Mouse (Mus musculus) adrenal gland, postnatal 4 days (tissue): Measurements from ENCODE around the gene Arrb1. TPM values are rescaled to one million over a fixed set of nuclear protein-coding genes. Genes with fewer than 3 reads are reported as not detected.
A peak's percentile ranks its signal among the peaks of the same experiment; 100 is the strongest.
"Not testable (repeated sequence)": the region's sequence is repeated elsewhere in the genome, so short reads cannot be mapped to it uniquely, and the experiment has no call there.

Experiments used
- DNase-seq, 2 experiments: peaks; one replicate each; pipeline ENCODE4 v3.0.0; 2021 to 2022; ENCODE audit warnings: low spot score in 2 of 2, mixed read lengths in 2 of 2
- long read RNA-seq, 2 experiments: library from polyadenylated mRNA; stranded (forward); transcript quantifications; one replicate each; pipeline ENCODE4 v2.0.0; 2021
- total RNA-seq, 2 experiments: library from RNA; stranded (reverse); gene quantifications; 2 replicates each; pipeline ENCODE4 v1.2.3; 2021

Gene Arrb1
- total RNA-seq = 10 to 100 TPM; 74.9 to 76.9 TPM
- long read RNA-seq, experiment 1, partial matches to known transcripts = 0 of 8 reads
- long read RNA-seq, experiment 1, other reads (novel, unspliced or antisense) = 8 of 8 reads
- long read RNA-seq, experiment 2, partial matches to known transcripts = 1 of 28 reads
- long read RNA-seq, experiment 2, other reads (novel, unspliced or antisense) = 26 of 28 reads

DNA sequence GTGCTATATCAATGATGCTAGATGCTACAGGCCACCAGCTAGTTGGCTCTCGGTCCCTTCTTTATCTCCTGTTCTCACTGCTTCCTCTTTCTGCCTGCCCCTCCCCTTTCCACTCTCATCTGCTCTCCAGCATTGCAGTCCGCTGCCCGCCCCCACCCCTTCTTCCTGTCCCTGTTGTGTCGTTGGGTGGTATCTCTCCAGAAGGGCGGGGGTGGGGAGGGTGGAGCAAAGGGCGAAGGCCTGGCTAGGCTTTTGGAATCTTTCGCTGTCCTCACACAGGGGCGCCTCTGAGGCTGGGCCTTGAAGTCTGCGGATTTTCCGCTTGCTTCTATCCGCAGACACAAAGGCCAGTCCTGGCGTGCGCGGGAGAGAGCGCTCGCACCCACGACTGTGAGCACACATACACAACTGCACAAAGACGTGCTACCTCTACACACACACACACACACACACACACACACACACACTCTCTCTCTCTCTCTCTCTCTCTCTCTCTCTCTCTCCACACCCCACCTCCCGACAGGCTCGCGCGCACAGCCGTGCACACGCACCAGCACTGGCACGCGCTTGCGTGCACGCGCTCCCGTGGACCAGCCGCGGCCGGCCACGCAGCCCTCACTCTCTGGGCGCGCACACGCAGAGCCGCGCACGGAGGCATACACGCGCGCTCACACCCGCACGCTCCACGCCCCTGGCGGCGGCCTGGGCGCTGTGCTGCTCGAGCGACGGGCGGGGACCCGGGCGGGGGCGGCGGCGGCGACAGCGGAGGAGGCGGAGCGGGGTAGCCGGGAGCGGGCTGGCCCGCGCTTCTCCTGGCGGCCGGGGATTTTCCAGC lies at the start of gene Arrb1:
TSS of gene Arrb1 (plus strand) at position 566 of the 835 bp plus-strand sequence.
- DNase-seq = peak; percentile 55 to 61

DNA sequence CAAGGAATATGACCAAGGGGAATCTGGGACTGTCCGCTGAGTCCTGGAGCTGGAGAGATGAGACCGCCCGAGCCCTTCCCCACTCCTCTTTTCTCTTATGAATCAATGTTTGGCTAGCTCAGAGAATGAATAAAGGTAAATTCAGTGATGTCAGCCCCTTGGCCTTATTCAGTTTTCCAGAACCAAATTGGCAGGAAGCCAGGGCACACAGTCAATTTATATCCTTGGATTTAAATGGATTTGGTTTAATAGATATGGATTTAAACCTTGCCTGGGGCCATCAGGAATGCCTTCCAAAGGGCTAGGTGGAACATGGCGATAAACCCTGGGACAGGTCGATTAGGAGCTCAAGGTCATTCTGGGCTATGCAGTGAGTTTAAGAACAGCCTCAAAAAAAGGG lies 45.6 kb upstream of the Arrb1 start:
- DNase-seq = no peak

DNA sequence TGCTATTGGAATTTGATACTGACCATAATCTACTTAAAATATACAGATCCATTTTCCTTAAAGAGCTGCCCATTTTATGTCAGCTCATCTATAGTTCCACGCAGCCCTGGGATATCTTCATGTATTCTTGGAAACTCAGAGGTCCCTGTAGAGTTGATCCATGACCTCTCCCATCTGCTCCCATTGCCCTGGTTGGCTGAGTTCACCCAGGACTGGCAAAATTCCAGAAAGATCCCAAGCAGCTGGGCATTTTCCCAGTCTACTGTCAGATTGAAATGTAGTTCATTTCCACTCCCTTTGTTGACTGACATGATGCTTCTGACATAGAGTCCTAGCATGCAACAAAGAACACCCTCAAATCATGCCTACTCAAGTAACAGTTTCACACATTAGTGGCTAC lies 36.1 kb upstream of the Arrb1 start:
- DNase-seq = no peak

DNA sequence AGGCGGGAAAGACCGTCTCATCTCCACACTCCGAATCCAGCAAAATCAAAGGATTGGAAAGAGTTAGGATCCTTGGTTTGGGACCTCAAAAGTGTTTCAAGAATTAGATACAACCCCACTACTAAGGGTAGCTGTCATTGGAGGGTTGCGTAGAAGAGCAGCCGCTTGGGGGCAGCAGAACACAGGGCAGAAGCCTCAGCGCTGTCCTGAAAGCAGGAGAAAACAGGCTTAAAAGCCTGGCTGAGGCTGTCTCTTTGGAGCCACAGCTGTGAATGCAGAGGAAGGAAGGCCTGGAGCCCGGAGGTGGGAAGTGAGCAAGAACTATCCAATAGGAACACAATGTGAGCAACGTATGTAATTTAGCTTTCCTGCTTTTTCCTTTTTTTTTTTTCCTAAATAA lies 35.1 kb upstream of the Arrb1 start:
- peak; percentile 47 to 56 for DNase-seq

DNA sequence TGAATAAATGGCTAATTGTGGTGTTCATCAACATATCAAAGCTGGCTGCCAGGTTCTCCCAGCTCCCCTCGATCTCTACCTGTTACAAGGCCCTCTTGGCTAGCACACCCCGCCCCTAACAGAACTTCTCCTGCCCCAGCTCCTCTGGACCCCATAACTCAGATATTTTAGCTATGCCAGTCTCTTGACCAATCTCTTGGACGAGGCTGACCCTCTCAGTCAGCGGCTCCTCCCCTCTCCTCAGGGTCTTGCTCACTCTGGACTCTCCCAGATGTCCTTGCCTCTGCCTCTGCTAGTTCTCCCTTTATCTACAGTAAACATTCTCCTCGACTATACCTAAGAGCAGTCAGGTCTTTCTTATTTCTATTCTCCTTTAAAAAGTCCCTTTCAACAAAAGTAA lies 34.6 kb upstream of the Arrb1 start:
- no peak for DNase-seq

DNA sequence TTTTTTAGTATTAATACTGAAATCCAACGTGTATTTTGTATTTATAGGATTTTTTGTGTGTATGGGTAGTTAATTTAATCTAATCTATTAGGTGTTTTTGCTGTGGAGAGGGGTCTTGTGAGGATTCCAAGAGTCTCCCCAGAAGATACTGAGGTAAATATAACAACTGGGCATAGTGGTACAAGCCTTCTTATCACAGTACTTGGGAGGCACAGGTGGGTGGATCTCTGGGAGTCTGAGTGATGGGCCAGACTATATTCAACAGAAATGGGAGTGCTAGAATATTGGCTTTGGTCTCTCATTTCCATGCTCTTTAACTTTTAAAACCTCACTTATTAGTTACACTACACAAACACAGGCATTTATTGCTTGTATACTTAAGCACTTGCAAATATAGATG lies 34.1 kb upstream of the Arrb1 start:
- no peak for DNase-seq

DNA sequence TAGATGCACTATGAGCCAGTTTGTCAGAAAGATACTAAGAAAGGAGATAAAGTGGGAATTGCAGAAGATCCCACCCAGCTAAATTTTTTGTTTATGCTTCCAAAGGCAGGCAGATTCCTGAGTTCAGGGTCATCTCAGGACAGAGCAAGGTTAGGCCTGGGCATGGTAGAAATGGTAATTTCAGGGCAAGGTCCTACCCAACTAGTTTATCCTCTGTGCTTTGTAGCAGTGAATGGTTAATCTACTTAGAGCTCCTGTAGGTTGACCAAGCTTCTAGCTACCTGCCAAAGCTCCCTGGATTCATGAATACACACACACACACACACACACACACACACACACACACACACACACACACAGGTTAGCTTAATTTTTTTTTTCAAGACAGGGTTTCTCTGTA lies 30.7 kb upstream of the Arrb1 start:
- no peak for DNase-seq

DNA sequence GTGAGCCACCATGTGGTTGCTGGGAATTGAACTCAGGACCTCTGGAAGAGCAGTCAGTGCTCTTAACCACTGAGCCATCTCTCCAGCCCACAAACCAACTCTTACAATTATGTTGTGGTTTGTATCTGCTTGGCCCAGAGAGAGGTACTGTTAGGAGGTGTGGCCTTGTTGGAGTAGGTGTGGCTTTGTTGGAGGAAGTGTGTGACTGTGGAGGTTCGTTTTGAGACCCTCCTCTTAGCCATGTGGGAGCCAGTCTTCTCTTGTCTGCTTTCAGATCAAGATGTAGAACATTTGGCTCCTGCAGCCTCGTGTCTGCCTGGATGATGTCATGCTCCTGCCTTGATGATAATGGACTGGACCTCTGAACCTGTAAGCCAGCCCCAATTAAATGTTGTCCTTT lies 27.1 kb upstream of the Arrb1 start:
- not testable (repeated sequence) for DNase-seq

DNA sequence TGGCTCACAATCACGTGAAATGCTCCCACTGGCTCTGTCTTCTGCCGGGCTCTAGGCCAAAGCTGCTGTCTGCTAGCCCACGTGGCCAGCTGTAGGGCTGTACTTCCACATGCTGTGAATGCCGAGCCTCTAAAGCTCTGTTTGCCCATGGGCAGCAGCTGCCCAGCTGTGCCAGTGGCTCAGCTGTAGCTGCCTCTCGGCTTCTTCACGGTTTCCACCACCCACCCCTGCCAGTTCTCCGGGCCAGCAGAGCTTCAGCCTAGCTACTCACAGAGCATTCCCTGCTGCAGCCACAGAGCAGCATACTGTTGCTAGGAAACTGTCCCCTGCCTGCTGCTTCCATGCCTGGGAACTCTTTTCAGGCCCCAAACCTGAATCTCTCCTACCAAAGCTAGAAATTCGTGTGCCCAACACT lies 25.2 kb upstream of the Arrb1 start:
- DNase-seq = no peak

DNA sequence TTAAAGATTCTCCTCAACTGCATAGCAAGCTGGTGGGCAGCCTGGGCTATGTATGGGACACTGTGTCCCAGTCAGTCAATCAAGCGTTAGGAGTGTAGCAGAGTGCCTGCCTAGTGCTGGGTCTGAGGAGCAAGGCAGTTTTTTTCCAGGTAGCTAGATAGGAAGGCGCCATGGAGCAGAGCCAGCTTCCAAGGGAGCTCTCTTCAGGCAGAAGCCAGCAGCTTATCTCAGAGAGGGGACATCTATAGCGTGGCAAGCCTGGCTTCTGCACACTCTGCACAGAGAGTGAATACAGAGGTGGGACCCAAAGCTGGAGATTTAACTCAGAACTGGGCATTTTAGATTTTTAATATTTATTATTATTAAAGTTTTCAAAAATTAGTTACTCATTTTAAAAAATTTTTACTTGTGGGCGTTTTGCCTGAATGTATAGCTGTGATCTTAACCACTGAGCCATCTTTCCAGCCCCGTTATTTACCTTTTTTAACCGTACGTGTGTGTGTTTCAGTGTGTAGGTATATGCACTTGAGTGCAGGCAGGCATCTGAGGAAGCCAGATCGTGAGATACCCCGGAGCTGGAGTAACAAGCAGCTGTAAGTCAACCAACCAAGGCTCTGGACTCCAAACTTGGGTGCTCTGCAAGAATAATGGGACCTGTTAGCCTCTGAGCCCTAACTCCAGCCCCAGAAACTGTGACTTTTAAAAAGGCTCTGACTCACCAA lies 19.0 kb upstream of the Arrb1 start:
- no peak for DNase-seq

DNA sequence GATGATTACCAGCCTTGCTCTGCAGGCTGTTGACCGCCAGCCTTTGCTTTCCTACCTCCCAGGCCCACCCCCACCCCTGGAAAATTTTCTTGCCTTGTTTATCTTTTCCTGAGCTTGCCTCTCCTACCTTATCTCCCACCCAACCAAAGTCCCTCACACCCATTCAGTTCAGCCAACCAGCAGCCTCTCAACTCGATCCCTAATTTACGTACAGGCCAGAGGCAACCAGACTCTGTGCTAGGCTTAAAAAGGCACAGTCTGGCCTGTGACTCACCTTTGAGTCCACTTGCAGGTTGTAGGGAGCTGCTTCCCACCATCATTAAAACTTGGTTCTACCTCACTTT lies 18.5 kb upstream of the Arrb1 start:
- DNase-seq = no peak

DNA sequence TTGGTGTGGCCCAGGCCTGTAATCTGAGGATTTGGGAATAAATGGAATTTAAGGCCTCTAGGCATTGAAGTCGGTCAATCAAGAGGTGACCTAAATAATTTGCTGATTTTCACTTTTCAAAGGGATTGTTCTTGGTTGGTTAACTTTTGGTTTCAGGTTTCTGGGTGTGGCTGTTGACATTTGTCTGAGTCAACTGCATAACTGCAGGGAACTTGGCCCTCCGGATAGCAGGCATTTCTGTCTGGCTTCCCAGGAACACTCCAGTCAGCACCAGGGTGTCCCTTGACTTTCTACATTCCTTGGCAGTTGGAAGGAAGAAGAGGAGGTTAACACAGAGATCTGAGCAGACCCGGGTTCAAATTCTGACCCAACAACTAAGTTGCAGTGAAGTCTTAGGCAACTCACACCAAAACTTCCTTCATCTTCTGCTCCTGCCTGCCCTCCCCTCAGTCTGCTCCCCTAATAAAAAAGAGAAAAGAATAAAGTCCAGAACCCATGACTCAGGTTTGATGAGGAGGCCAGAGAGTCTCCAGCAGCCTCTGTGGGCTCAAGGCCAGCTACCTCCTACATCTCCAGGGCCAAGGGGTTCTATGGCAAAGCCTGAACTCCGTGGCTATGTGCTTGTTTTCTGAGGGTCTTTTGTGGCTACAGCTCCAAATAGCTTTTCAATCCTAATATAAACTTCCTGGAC lies 16.2 kb upstream of the Arrb1 start:
- no peak for DNase-seq

DNA sequence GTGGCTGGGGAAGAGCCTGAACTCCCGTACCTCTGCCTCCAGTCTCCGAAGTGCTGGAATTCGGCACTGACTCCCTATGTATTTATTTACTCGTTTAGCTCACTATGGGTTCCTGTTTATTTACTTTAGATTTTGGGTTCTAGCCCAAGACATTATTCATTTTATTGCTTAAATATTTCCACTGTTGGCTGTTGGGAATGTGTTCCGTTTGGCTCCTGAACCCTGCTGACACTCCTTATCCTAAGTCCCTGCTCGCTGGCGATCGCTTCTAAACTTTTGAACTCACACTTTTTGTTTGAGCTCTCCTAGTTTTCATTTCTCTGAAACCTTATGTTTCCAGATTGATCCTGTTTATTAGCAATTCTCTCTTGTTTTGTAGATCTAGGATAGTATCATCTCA lies 12.1 kb upstream of the Arrb1 start:
- no peak for DNase-seq

DNA sequence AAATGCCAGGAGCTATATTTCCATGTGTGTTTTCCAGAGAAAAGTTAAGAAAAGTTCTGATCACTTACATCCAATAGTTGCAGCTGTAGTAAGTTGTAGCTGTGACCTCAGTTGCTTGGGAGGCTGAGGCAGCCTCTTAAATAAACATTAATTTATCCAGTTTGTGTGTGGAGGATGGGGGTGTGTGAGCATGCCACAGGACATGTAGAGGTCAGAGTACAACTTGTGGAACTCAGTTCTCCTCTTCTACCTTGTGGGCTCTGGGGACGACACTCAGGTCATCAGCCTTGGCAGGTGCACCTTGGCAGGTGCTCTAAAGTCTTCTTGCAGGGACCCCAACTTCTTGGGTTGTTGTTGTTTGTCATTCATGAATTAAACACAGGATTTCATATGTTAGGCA lies 11.4 kb upstream of the Arrb1 start:
- DNase-seq = no peak

DNA sequence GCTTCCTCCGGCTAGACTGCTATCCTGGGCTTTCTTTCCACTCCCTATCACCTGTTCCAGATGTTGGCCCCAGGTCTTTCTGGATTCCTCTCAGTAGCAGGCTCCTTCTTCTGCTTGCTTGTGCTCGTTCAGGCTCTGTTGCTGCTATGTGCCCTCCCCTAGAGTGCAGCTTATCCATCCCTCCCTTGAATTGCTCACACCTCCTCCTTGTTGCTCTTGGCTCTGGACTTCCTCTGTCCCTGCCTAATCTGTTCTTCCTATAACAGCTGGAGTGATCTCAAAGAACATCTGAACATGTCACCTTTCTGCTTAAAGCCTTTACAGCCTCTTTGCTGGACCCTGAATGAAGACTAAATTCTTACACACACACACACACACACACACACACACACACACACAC lies 6.7 kb upstream of the Arrb1 start:
- DNase-seq = no peak

DNA sequence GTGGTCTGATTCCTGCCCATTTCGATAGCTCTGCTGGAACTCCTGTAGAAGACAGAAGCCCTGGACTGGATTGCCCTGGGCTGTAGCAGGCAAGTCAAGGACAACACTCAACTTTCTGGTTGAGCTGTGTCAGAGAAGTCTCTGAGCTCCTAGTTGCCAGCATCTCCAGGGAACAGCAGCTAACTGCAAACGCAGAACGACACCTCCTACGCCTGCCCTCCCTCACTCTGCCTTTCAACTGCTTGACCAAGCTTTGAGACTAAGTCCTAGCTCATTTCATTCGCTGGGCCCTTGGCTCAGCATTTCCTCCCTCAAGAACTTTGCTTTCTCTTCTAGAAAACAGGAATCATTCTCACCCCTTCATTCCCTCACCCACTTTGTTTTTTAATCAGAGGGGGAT lies 5.9 kb upstream of the Arrb1 start:
- DNase-seq = no peak

DNA sequence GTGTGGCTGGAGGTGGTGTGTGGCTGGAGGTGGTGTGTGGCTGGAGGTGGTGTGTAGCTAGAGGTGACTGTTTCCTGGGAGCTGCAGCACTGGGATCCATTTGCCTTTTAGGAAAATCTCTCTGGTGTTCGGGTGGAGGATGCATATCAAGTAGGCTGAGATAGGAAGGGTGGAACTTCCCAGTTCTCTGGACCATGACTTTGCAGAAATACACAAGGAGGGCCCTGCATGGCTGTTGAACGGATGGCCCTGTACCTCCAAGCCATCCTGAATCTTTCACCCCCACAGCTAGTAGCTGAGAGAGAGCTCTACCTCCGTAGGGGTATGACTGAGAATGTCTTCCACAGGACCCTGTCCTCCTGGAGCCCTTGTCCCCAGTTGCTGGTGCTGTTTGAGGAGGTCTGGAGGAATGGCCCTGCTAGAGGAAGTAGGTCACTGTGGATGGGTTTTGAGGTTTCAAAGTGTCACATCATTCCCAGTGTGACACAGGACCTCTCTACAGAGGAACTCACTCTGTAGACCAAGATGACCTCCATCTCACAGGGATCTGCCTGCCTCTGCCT lies 3.8 kb upstream of the Arrb1 start:
- no peak for DNase-seq

DNA sequence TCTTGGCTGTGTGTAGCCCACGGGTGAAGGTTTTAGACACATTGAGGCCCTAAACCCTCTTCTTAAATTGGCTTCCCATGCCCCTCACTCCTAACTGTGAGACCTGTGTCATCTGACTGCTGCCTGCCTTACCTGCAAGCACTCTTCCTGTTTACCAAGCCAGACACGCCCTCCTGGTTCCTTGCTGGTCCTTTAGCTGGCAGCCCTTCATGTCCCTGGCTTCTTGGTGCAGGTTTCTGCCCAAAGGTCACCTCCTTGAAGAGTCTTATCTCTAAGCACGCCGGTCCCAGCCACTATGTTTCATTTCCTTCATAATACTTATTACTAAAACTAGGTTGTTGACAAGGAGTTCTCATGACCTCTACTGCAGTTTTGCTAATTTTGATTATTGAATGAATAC lies 2.7 kb upstream of the Arrb1 start:
- no peak for DNase-seq

DNA sequence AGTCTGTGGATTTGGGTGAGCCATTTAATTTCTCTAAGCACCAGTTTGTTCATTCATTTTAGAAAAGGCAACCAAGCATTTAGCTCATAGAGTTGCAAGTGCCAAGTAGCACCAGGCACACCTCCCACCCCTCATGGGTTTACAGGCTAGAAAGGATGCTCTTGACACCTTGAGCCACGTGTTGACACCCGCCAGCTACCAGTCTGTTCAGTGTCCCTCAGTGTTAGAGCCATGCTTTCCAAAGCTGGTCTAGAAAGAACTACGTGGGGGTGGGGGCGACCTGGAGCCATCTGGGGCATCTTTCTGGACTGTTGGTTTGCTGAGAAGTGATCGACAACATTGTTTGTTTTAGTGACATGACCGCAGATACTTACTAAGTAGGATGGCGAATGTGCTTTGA lies 1.7 kb upstream of the Arrb1 start:
- no peak for DNase-seq

DNA sequence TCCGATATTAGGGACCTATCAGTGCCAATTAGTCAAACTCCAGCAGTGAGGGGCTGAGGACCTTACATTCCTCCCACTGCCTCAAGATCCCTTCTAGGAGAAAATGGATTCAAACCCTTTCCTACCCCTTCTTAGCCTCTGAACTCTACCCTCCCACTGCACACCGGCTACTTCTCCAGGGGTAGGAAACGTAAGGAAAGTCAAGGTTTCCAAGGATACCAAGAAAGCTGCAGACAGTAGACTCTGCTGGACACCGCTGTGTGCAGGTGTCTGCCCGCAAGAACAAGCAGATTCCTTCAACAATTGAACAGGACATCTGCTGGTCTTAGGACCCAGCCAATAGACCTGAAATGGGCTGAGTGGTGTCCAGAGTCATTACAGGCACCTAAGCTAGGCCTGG lies 765 bp upstream of the Arrb1 start:
- no peak for DNase-seq

DNA sequence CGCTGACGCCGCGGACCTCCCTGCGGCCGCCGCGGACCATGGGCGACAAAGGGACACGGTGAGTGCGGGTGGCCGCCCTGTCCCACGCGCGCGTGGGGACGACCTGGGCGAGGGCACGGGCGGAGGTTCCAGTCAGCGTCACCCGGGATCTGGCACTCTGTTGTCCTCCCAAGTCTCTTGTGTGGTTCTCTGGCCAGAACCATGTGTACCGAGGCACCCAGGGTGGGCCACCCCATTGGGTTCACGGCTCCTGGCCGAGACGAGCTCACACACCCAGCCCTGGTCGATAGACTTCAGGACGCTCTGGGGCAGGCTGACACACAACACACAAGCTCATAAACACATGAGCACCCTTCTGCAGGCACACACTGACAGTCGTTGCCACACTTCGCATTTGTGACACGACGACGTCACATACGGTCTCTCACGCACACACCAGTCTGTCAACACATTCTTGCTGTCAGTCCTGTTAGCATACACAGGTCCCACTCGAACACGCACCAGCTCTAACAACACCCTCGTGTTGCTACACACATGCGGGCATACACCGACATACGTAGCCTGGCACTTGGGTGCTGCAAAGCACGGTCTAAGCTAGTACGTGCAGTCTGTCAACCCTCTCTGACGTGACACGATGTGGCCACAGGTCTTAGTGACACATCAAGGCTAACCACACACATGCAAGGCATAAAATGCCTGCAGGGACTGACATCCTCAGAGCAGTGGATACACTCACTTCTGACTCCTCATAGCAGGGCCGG lies 655 bp downstream of the Arrb1 start:
- no peak for DNase-seq
